Mouse (Mus musculus) liver, embryonic 15.5 days (tissue): ENCODE measurements around the gene Mgrn1. TPM values are rescaled to one million over a fixed set of nuclear protein-coding genes. Genes with fewer than 3 reads are reported as not detected.

Experiments used
- ATAC-seq: fragments of 200-750 bp; cut with Nextera tagmentation; 2 replicates; pipeline ENCODE4 v1.8.0; 2017; ENCODE audit warnings: moderate number of reproducible peaks, mild to moderate bottlenecking, moderate library complexity; ENCODE audit not compliant: insufficient read depth
- H3K27ac ChIP-seq: fragments of 300-500 bp; sonication (generic); replicated peaks from 2 replicates; pipeline ENCODE4 v1.5.1; 2015; ENCODE audit warnings: mild to moderate bottlenecking, inconsistent platforms
- H3K27me3 ChIP-seq: fragments of 300-500 bp; sonication (generic); 2 replicates; pipeline ENCODE4 v1.6.1; 2015; ENCODE audit warnings: mild to moderate bottlenecking, inconsistent platforms
- H3K36me3 ChIP-seq: fragments of 300-500 bp; sonication (generic); replicated peaks from 2 replicates; pipeline ENCODE4 v1.6.1; 2015; ENCODE audit warnings: moderate library complexity, mild to moderate bottlenecking, inconsistent platforms
- H3K4me1 ChIP-seq: fragments of 300-500 bp; sonication (generic); replicated peaks from 2 replicates; pipeline ENCODE4 v1.6.1; 2015; ENCODE audit warnings: inconsistent platforms
- H3K4me2 ChIP-seq: fragments of 300-500 bp; sonication (generic); 2 replicates; pipeline ENCODE4 v1.6.1; 2015; ENCODE audit warnings: moderate library complexity, mild to moderate bottlenecking, inconsistent platforms
- H3K4me3 ChIP-seq: fragments of 300-500 bp; sonication (generic); replicated peaks from 2 replicates; pipeline ENCODE4 v1.5.1; 2015; ENCODE audit warnings: mild to moderate bottlenecking, inconsistent platforms
- H3K9ac ChIP-seq: fragments of 300-500 bp; sonication (generic); 2 replicates; pipeline ENCODE4 v1.6.1; 2015; ENCODE audit warnings: moderate library complexity, mild to moderate bottlenecking, inconsistent platforms
- H3K9me3 ChIP-seq: fragments of 300-500 bp; sonication (generic); replicated peaks from 2 replicates; pipeline ENCODE4 v1.6.1; 2016; ENCODE audit warnings: inconsistent platforms
- WGBS: fragments of 180-500 bp; shearing (Covaris S2); methylation state at CpG from one replicate; pipeline ENCODE4 v1.1.7; 2015; ENCODE audit warnings: mixed read lengths; ENCODE audit not compliant: insufficient replicate concordance; 5-methylcytosine and 5-hydroxymethylcytosine counted together
- polyA plus RNA-seq: library from polyadenylated mRNA; unstranded; fragments of >200 nt; fragmentation: Nextera tagmentation; extraction: Ambion mirVana; gene quantifications from 2 replicates; pipeline ENCODE4 v1.2.1, GENCODE M21; 2015

The Mgrn1 gene
- polyA plus RNA-seq, 1 experiment from 2014 or later, result 25.4 TPM

DNA sequence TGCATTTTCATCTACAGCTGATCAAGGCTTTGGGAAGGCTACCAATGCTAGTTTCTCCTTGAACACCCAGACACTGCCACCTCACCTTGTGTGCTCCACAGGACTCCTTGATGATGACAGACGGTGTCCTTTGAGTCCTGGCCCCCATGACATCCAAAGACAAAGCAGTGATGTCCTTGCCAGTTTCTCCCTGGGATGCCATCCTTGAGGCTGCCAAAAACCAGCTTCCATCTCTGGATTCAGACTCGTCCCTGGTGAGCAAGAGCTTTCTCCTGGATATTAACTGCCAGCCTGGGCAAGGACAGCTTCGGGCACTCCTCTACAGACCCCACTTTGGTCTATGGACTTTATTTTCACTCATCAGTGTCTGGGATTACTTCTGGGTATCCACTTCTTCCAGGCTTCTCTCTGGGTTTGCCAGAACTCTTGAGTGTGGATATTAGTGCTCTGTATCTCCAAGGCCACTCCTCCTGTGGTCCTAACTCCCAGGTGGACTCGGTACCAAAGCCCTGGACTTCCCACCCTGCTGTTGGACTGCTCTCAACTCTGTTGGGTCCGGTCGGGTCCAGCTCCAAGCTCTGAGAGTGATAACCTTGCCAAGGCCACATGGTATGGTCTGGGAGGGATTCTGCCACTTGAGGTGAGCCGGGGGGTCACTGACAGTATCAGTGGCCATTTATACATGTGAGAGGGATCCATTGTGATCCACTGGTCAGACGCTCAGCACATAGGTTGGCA is 79.5 kb downstream of the Mgrn1 start:
- no peaks in the 10 kb centered on the region for H3K9me3 ChIP-seq
- peak overlapping the region; percentile 85 for H3K4me2 ChIP-seq
- H3K36me3 ChIP-seq, result no peaks in the 10 kb centered on the region
- no peak overlapping the region for H3K9ac ChIP-seq
- no peak for ATAC-seq
- 64% methylated on average over 8 of the region's 8 CpGs for WGBS
- H3K4me1 ChIP-seq, result peaks cover 24% of the 10 kb centered on the region
- no peaks in the 10 kb centered on the region for H3K27me3 ChIP-seq
- H3K4me3 ChIP-seq, result no peak overlapping the region
- H3K27ac ChIP-seq, result no peak overlapping the region

DNA sequence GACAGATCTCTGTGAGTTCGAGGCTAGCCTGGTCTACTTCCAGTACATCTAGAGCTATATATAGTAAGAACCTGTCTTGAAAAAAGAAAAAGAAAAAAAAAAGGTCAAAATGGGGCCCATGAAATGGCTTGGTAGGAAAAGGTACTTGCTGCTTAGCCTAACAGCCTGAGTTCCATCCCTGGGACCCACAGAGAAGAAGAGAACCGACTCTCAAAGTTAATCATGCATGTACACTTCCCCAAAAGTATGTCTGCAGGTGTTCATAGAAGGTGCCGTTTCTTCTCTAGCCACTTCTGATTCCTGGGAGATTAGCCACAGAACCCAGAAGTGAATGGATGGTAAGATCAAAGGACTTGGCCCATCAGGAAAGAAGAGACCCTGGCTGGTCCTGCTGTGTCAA is 82.4 kb downstream of the Mgrn1 start:
- Histone ChIP-seq H3K4me3 (no peak overlapping the region), H3K4me1 (peaks cover 15% of the 10 kb centered on the region), H3K36me3 (no peaks in the 10 kb centered on the region), H3K4me2 (no peak overlapping the region), H3K9me3 (no peaks in the 10 kb centered on the region), H3K27me3 (no peaks in the 10 kb centered on the region), H3K9ac (no peak overlapping the region), H3K27ac (no peak overlapping the region)
- 47% methylated on average over 3 of the region's 3 CpGs for WGBS
- no peak for ATAC-seq

GRCm38 (mm10) chr16:4969055-4969843 is 83.2 kb downstream of the Mgrn1 start:
- H3K4me1 ChIP-seq, result peaks cover 14% of the 10 kb centered on the region
- H3K4me2 ChIP-seq, result no peak overlapping the region
- no peaks in the 10 kb centered on the region for H3K27me3 ChIP-seq
- no peaks in the 10 kb centered on the region for H3K9me3 ChIP-seq
- H3K9ac ChIP-seq, result no peak overlapping the region
- 0 out of 2 replicates have a peak overlapping the region, but pooled peaks have one; percentile 10 for H3K27ac ChIP-seq
- H3K36me3 ChIP-seq, result no peaks in the 10 kb centered on the region
- 33% methylated on average over 5 of the region's 5 CpGs for WGBS
- no peak for ATAC-seq
- H3K4me3 ChIP-seq, result no peak overlapping the region

- Histone ChIP-seq H3K27ac (no peak overlapping the region), H3K9ac (no peak overlapping the region), H3K27me3 (no peaks in the 10 kb centered on the region), H3K4me1 (0 out of 2 replicates have a peak, but pooled peaks cover 5% of the 10 kb centered on the region), H3K9me3 (no peaks in the 10 kb centered on the region), H3K4me2 (no peak overlapping the region), H3K36me3 (no peaks in the 10 kb centered on the region), H3K4me3 (no peak overlapping the region)
- 39% methylated on average over 4 of the region's 4 CpGs for WGBS
- no peak for ATAC-seq
Measured at GRCm38 (mm10) chr16:4971626-4972025, 85.6 kb downstream of the Mgrn1 start.

DNA sequence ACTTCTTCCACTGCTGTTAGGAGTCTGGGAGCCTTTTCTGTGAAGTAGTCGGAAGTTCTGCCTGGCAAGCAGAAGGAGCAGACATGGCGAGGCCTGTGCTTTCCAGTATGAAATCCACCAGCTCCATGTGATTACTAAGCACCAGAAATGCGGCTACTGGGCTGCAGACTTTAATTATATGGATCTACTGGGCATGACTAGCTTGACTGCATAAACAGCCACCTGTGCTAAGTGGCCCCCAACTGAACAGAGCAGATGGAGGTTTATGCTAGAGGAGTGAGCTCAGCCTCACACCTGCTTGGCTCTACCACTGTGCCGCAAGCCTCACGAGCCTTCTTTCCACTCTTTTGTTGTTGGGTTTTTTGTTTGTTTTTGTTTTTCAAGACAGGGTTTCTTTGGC is 88.5 kb downstream of the Mgrn1 start:
- ATAC-seq, result no peak
- Histone ChIP-seq H3K9ac (no peak overlapping the region), H3K36me3 (no peaks in the 10 kb centered on the region), H3K27me3 (no peaks in the 10 kb centered on the region), H3K4me2 (no peak overlapping the region), H3K4me1 (peaks cover 15% of the 10 kb centered on the region), H3K4me3 (no peak overlapping the region), H3K9me3 (no peaks in the 10 kb centered on the region), H3K27ac (no peak overlapping the region)
- WGBS, result 80% methylated on average over 5 of the region's 5 CpGs

DNA sequence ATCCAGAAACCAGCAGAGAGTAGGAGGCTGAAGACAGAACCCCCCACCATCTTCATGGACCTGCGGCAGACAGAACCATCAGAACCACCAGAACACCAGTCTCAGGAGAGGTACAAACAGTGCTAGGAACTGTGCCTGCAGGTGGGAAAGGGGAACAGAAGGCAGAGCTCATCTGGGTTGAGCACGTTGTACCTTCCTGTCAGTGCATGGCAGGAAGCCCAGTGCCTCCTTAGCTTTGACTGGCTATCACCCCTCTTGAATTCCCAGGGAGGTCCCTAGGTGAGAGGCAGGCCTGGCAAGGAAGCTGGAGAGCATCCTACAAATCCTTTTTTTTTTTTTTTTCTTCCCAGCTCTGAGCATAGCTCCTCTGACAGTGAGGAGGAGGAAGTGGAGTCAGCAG is 90.1 kb downstream of the Mgrn1 start:
- H3K9ac ChIP-seq, result no peak overlapping the region
- no peak overlapping the region for H3K27ac ChIP-seq
- H3K4me1 ChIP-seq, result peaks cover 15% of the 10 kb centered on the region
- no peak overlapping the region for H3K4me3 ChIP-seq
- ATAC-seq, result no peak
- H3K27me3 ChIP-seq, result no peaks in the 10 kb centered on the region; the same call in 1 of the 2 replicates
- no peak overlapping the region for H3K4me2 ChIP-seq
- no peaks in the 10 kb centered on the region for H3K36me3 ChIP-seq
- 63% methylated on average over 2 of the region's 2 CpGs for WGBS
- no peaks in the 10 kb centered on the region for H3K9me3 ChIP-seq

GRCm38 (mm10) chr16:4978275-4979051 is 92.4 kb downstream of the Mgrn1 start:
- ATAC-seq, result 0 out of 2 replicates have a peak, but pooled peaks have one; percentile 29

GRCm38 (mm10) chr16:4979755-4980380 is 93.8 kb downstream of the Mgrn1 start:
- peak; percentile 37; the same call in 1 of the 2 replicates for ATAC-seq

More at GRCm38 (mm10) chr16:4978275-4979051, 92.4 kb downstream of the Mgrn1 start:
- no peak overlapping the region for H3K4me2 ChIP-seq
- no peak overlapping the region for H3K27ac ChIP-seq
- H3K27me3 ChIP-seq, result no peaks in the 10 kb centered on the region; the same call in 1 of the 2 replicates
- H3K4me3 ChIP-seq, result no peak overlapping the region
- peaks cover 10% of the 10 kb centered on the region for H3K4me1 ChIP-seq
- H3K9me3 ChIP-seq, result no peaks in the 10 kb centered on the region
- WGBS, result 41% methylated on average over 5 of the region's 5 CpGs
- no peak overlapping the region for H3K9ac ChIP-seq
- H3K36me3 ChIP-seq, result no peaks in the 10 kb centered on the region

GRCm38 (mm10) chr16:4984717-4985116 is 98.7 kb downstream of the Mgrn1 start:
- Histone ChIP-seq H3K4me2 (no peak overlapping the region), H3K9me3 (no peaks in the 10 kb centered on the region), H3K4me3 (no peak overlapping the region), H3K9ac (no peak overlapping the region), H3K4me1 (no peaks in the 10 kb centered on the region), H3K27ac (no peak overlapping the region), H3K36me3 (no peaks in the 10 kb centered on the region), H3K27me3 (no peaks in the 10 kb centered on the region; the same call in 1 of the 2 replicates)
- 81% methylated on average over 12 of the region's 12 CpGs for WGBS
- no peak for ATAC-seq

More at GRCm38 (mm10) chr16:4979755-4980380, 93.8 kb downstream of the Mgrn1 start:
- H3K9me3 ChIP-seq, result no peaks in the 10 kb centered on the region
- no peak overlapping the region for H3K9ac ChIP-seq
- H3K27me3 ChIP-seq, result no peaks in the 10 kb centered on the region; the same call in 1 of the 2 replicates
- peaks cover 10% of the 10 kb centered on the region for H3K4me1 ChIP-seq
- H3K27ac ChIP-seq, result no peak overlapping the region
- H3K4me2 ChIP-seq, result no peak overlapping the region
- WGBS, result 59% methylated on average over 4 of the region's 4 CpGs
- no peak overlapping the region for H3K4me3 ChIP-seq
- H3K36me3 ChIP-seq, result no peaks in the 10 kb centered on the region
